Mouse (Mus musculus) testis, adult 2 months (tissue): ENCODE data around the gene Gns. TPM values are rescaled to one million over a fixed set of nuclear protein-coding genes. Genes with fewer than 3 reads are reported as not detected.

ENCODE experiments used
- H3K27ac ChIP-seq: fragments of 200-500 bp; 2 replicates; pipeline ENCODE4 v1.5.1; 2012; ENCODE audit warnings: low read depth, low read length; ENCODE audit not compliant: control insufficient read depth, insufficient read depth
- H3K27me3 ChIP-seq: fragments of 200-500 bp; 2 replicates; pipeline ENCODE4 v1.6.1; 2012; ENCODE audit warnings: mild to moderate bottlenecking, low read length, moderate library complexity; ENCODE audit not compliant: control insufficient read depth, insufficient read depth
- H3K36me3 ChIP-seq: fragments of 200-500 bp; 2 replicates; pipeline ENCODE4 v1.6.1; 2012; ENCODE audit warnings: mild to moderate bottlenecking, low read length; ENCODE audit not compliant: control insufficient read depth, insufficient read depth
- H3K4me1 ChIP-seq: fragments of 200-500 bp; 2 replicates; pipeline ENCODE4 v1.6.1; 2012; ENCODE audit warnings: low read length; ENCODE audit not compliant: control insufficient read depth, insufficient read depth
- H3K4me3 ChIP-seq: fragments of 200-500 bp; 2 replicates; pipeline ENCODE4 v1.5.1; 2012; ENCODE audit warnings: low read depth, mild to moderate bottlenecking, low read length, moderate library complexity, mixed read lengths; ENCODE audit not compliant: control insufficient read depth
- CTCF ChIP-seq: fragments of 200-500 bp; IDR thresholded peaks from 2 replicates; pipeline ENCODE4 v1.5.1; 2012; ENCODE audit warnings: low read depth, mild to moderate bottlenecking, inconsistent platforms, low read length, moderate library complexity; ENCODE audit not compliant: control insufficient read depth, insufficient read depth, insufficient replicate concordance
- POLR2A ChIP-seq: fragments of 200-500 bp; IDR thresholded peaks from 2 replicates; pipeline ENCODE4 v1.6.1; 2012; ENCODE audit warnings: low read depth, mild to moderate bottlenecking, inconsistent platforms, low read length, moderate library complexity; ENCODE audit not compliant: control insufficient read depth
- polyA plus RNA-seq: library from polyadenylated mRNA; depleted of rRNA; stranded (reverse); fragments of >200 nt; gene quantifications from 2 replicates; pipeline ENCODE4 v1.2.3, GENCODE M21; 2012

Gene Gns
- polyA plus RNA-seq, 1 experiment: 14.7 TPM

GRCm38 (mm10) chr10:121428011-121428711, 63.3 kb downstream of the Gns start:
- no peak overlapping the region for H3K4me3 ChIP-seq
- no peaks in the 10 kb centered on the region; the same call in 1 of the 2 replicates for H3K4me1 ChIP-seq
- no peak overlapping the region; the same call in 1 of the 2 replicates for H3K27ac ChIP-seq
- TF ChIP-seq POLR2A (no peak), CTCF (no peak)
- no peaks in the 10 kb centered on the region for H3K27me3 ChIP-seq
- H3K36me3 ChIP-seq: no peaks in the 10 kb centered on the region

- Histone ChIP-seq H3K27ac (no peak overlapping the region), H3K4me3 (no peak overlapping the region), H3K4me1 (no peaks in the 10 kb centered on the region; the same call in 1 of the 2 replicates)
Measured at GRCm38 (mm10) chr10:121429089-121429488, 64.2 kb downstream of the Gns start.

DNA sequence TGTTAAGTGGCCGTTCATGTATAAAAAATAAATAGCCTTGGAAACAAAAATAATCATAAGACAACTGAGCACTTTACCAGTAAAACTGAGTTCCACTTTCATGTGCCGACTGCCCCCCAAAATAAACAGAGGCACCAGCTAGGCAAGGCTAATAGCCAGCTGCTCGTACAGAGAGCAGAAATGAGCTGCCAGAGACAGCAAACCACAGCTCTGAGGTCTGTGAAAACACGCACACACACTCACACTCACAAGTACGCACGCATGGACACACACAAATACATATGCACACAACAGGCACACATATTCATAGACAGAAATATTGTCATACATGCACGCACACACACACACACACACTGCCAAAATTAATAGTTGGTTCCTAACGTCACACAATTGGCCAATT, 64.7 kb downstream of the Gns start:
- Histone ChIP-seq H3K27me3 (no peaks in the 10 kb centered on the region), H3K36me3 (no peaks in the 10 kb centered on the region), H3K4me3 (no peak overlapping the region), H3K4me1 (no peaks in the 10 kb centered on the region; the same call in 1 of the 2 replicates), H3K27ac (no peak overlapping the region)
- TF ChIP-seq POLR2A (no peak), CTCF (no peak)

More at GRCm38 (mm10) chr10:121429089-121429488, 64.2 kb downstream of the Gns start:
- Histone ChIP-seq H3K36me3 (no peaks in the 10 kb centered on the region), H3K27me3 (no peaks in the 10 kb centered on the region)
- TF ChIP-seq CTCF (no peak), POLR2A (no peak)

GRCm38 (mm10) chr10:121429981-121430682, 65.2 kb downstream of the Gns start:
- no peaks in the 10 kb centered on the region; the same call in 1 of the 2 replicates for H3K4me1 ChIP-seq
- no peaks in the 10 kb centered on the region for H3K36me3 ChIP-seq
- no peak overlapping the region for H3K4me3 ChIP-seq
- H3K27ac ChIP-seq: no peak overlapping the region
- TF ChIP-seq POLR2A (no peak), CTCF (no peak)
- H3K27me3 ChIP-seq: no peaks in the 10 kb centered on the region

DNA sequence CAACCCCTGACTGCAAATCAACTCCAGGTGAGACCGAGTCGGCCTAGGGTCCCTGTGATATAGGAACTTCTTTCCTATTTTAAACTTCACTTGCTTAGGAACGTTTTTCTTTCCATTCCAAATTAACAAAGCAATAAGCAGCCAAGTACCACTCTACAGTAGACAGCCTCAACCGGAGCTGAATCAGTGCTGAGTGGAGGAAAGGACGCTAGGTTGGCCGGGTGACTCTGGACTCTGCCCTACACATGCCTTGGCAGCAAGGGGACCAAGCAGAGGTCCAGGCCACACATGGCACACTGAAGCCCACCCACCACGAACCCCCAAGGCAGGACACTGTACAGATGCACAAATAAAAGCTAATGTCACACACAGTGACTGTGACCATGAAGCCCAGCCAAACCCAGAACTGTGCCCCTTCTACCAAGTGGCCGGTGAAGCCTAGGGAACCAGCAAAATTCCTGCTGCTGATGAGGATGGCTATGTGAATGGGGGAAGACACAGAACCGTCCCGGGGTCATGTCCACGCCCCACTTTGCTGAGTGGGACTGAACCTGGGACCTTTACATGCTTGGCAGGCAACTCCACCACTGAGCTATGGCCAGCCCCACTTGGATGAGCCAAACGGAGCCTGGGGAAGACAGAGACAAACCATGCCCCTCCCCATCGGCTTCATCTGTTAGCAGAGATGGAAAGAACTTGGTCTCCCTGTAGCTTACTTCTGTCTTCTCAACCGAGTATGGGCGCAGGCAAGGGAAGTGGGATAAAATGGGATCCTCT, 66.1 kb downstream of the Gns start:
- Histone ChIP-seq H3K27ac (0 out of 2 replicates have a peak overlapping the region, but pooled peaks have one; percentile 43), H3K4me3 (no peak overlapping the region), H3K4me1 (peaks cover 2% of the 10 kb centered on the region; the same call in 1 of the 2 replicates)

GRCm38 (mm10) chr10:121432041-121432634, 67.2 kb downstream of the Gns start:
- peak overlapping the region; percentile 63; the same call in 1 of the 2 replicates for H3K27ac ChIP-seq
- TF ChIP-seq POLR2A: no peak
- no peak for TF ChIP-seq CTCF
- H3K4me3 ChIP-seq: no peak overlapping the region
- H3K36me3 ChIP-seq: no peaks in the 10 kb centered on the region
- H3K4me1 ChIP-seq: peaks cover 2% of the 10 kb centered on the region; the same call in 1 of the 2 replicates
- H3K27me3 ChIP-seq: no peaks in the 10 kb centered on the region

More for the DNA sequence above, 66.1 kb downstream of the Gns start:
- Histone ChIP-seq H3K36me3 (no peaks in the 10 kb centered on the region), H3K27me3 (no peaks in the 10 kb centered on the region)
- TF ChIP-seq CTCF (no peak), POLR2A (no peak)
